ENCODE assay signal across 8 mouse cellular contexts in the genomic region with DNA sequence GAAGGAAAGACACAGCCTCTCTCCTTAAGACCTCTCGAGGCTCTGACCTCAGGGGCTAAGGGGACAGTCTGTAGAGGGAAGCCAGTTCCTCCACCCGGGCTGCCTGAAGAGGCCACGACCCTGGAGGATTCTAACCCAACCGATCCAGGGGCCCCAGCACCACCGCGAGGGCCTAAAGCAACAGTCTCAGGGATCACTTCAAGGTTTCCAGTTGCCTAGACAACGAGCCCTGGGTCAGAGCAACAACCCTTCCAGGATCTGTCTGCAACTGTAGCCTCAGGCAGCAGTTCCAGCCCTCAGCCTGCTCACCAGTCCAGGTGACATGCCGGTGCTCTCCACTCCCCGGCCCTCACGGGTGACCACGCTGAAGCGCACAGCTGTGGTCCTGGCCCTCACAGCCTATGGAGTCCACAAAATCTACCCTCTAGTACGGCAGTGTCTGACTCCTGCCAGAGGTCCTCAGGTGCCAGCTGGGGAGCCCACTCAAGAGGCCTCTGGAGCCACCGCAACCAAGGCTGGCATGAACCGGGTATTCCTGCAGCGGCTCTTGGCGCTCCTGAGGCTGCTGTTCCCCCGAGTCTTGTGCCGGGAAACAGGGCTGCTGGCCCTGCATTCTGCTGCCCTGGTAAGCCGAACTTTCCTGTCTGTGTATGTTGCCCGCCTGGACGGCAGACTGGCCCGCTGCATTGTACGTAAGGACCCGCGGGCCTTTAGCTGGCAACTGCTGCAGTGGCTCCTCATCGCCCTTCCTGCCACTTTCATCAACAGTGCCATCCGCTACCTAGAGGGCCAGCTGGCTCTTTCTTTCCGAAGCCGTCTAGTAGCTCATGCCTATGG. TPM values are rescaled to one million over a fixed set of nuclear protein-coding genes. Genes with fewer than 3 reads are reported as not detected.
A peak's percentile ranks its signal among the peaks of the same experiment; 100 is the strongest.
DNase-seq lines count a peak whose midpoint lies in the region; ATAC-seq and TF ChIP-seq lines count a peak whose summit lies in the region.

No protein-coding gene starts in this region.

- H3K36me3 ChIP-seq in CH12.LX (replicated peaks in 1 of 2; ENCODE audit: control insufficient read depth in 1 of 2, insufficient read depth in 1 of 2, low read length in 1 of 2): peaks cover 3 to 17% of the 10 kb centered on the region in 2 experiments
- H3K36me3 ChIP-seq in midbrain, embryonic 11.5 days (ENCODE audit: control insufficient read depth, insufficient read depth, low read length): no peaks in the 10 kb centered on the region

- no peaks in the 10 kb centered on the region for H3K27me3 ChIP-seq in CH12.LX (replicated peaks)
- H3K27me3 ChIP-seq in midbrain, embryonic 11.5 days (ENCODE audit: control insufficient read depth, insufficient read depth, low read length): no peaks in the 10 kb centered on the region

- peak overlapping the region; percentile 97 for H3K27ac ChIP-seq in CH12.LX (ENCODE audit: insufficient read depth, low read depth)
- peak overlapping the region; percentile 67; the same call in 1 of the 2 replicates for H3K27ac ChIP-seq in midbrain, embryonic 11.5 days (ENCODE audit: low read depth, low read length)

- in situ Hi-C loops in CH12.LX (cut with MboI; ENCODE audit: low pct_ligation_motif_present, low pct_unique_long_range_greater_than_20kb, low sequenced_read_pairs): no loop called here

- H3K9ac ChIP-seq in CH12.LX (ENCODE audit: insufficient read depth, low read depth): peak overlapping the region; percentile 71
- peak overlapping the region; percentile 66 for H3K9ac ChIP-seq in midbrain, embryonic 11.5 days (ENCODE audit: low read length)

- peak; percentile 32 for DNase-seq in adrenal gland, adult 2 months
- DNase-seq in adrenal gland, postnatal 4 days (ENCODE audit: low spot score in 2 of 2): no peak
- peak; percentile 3 for DNase-seq in CH12.LX (ENCODE audit: extremely low read depth)
- DNase-seq in cerebellum, adult 9-11 months: peak; percentile 49
- peak; percentile 14 to 18 for DNase-seq in gastrocnemius, postnatal 4 days (ENCODE audit: low spot score in 2 of 2)
- DNase-seq in left cerebral cortex, postnatal 36 days (ENCODE audit: low spot score in 2 of 2): peak; percentile 6 to 12
- peak; percentile 89 for DNase-seq in midbrain, embryonic 11.5 days (ENCODE audit: low spot score, missing footprints)
- peak; percentile 51 for DNase-seq in testis, postnatal 14 days (ENCODE audit: low spot score)

- no peak for TF ChIP-seq EP300 in CH12.LX (IDR thresholded peaks at IDR 0.05; ENCODE audit: low read length)

- no peak for TF ChIP-seq CTCF in CH12.LX (conservative IDR thresholded peaks at IDR 0.05 in 1 of 2, IDR thresholded peaks at IDR 0.05 in 1 of 2; ENCODE audit: low read depth in 2 of 2, low read length in 2 of 2)

- TF ChIP-seq RAD21 in CH12.LX (IDR thresholded peaks at IDR 0.05; ENCODE audit: low read depth, low read length): no peak

- no peaks in the 10 kb centered on the region for H3K9me3 ChIP-seq in CH12.LX (replicated peaks; ENCODE audit: low read length)
- no peaks in the 10 kb centered on the region for H3K9me3 ChIP-seq in midbrain, embryonic 11.5 days (ENCODE audit: control insufficient read depth, low read length)

- WGBS in midbrain, embryonic 11.5 days: 32% methylated on average over 30 of the region's 30 CpGs

- H3K4me2 ChIP-seq in CH12.LX (ENCODE audit: insufficient read depth, low read depth, poor library complexity, severe bottlenecking): peak overlapping the region; percentile 83
- peak overlapping the region; percentile 53 for H3K4me2 ChIP-seq in midbrain, embryonic 11.5 days

- intact Hi-C loops in left cerebral cortex, postnatal 36 days (cut with DNase I): loop anchor here (5.0 kb wide), 2 partner anchors 65 to 180 kb away; partner anchors contain the start of gene L1cam

- peaks cover 27% of the 10 kb centered on the region for H3K79me2 ChIP-seq in CH12.LX (replicated peaks; ENCODE audit: control insufficient read depth, extremely low read depth, insufficient read depth, poor library complexity, severe bottlenecking)

- dilution Hi-C loops in CH12.LX (cut with MboI; ENCODE audit: extremely low pct_ligation_motif_present, extremely low pct_unique_long_range_greater_than_20kb, low sequenced_read_pairs): no loop called here

- peak; percentile 26; the same call in 1 of the 2 replicates for ATAC-seq in midbrain, embryonic 11.5 days (ENCODE audit: low FRiP score)

- peak; percentile 54 for TF ChIP-seq POLR2A in CH12.LX (IDR thresholded peaks at IDR 0.05; ENCODE audit: low read depth, low read length)

- H3K4me3 ChIP-seq in CH12.LX (replicated peaks in 1 of 3; ENCODE audit: low read depth in 2 of 3, low read length in 2 of 3, poor library complexity in 1 of 3): peak overlapping the region; percentile 64 to 69 (median 66)
- H3K4me3 ChIP-seq in midbrain, embryonic 11.5 days (ENCODE audit: low read depth, low read length): peak overlapping the region; percentile 50

- peaks cover 10 to 34% of the 10 kb centered on the region in 2 experiments; a peak in 3 of 4 replicates for H3K4me1 ChIP-seq in CH12.LX (ENCODE audit: control insufficient read depth in 1 of 2, insufficient read depth in 2 of 2)
- H3K4me1 ChIP-seq in midbrain, embryonic 11.5 days (ENCODE audit: control insufficient read depth, insufficient read depth, low read length): peaks cover 19% of the 10 kb centered on the region

TF ChIP-seq in CH12.LX, 34 proteins besides CTCF, POLR2A, EP300 and RAD21:
- TF ChIP-seq ZC3H11A (IDR thresholded peaks at IDR 0.05; ENCODE audit: low read depth, low read length): no peak
- TF ChIP-seq MAX (IDR thresholded peaks at IDR 0.05; ENCODE audit: low read length): no peak
- TF ChIP-seq USF1 (IDR thresholded peaks at IDR 0.05; ENCODE audit: low read depth, low read length): no peak
- TF ChIP-seq IRF4 (IDR thresholded peaks at IDR 0.05; ENCODE audit: low read depth, low read length): no peak
- TF ChIP-seq JUND (conservative IDR thresholded peaks at IDR 0.05; ENCODE audit: low read depth, low read length): no peak
- TF ChIP-seq NELFE (IDR thresholded peaks at IDR 0.05; ENCODE audit: low read depth, low read length): 0 out of 2 replicates have a peak, but pooled peaks have one; percentile 38
- no peak for TF ChIP-seq UBTF (IDR thresholded peaks at IDR 0.05; ENCODE audit: low read depth, low read length)
- no peak; the same call in 1 of the 2 replicates for TF ChIP-seq SIN3A (IDR thresholded peaks at IDR 0.05; ENCODE audit: low read length)

RNA-seq across cellular contexts. Expression of gene Abcd1, which starts 0.5 kb away (rescaled TPM):
- total RNA-seq in adrenal gland, adult 2 months (2021): 10 to 100 TPM; 28.1 to 29.6 TPM
- 35.2 and 41.1 TPM in 2 replicates for polyA plus RNA-seq in adrenal gland, adult 2 months (2012; rRNA removed)
- total RNA-seq in adrenal gland, postnatal 4 days (2021): 10 to 100 TPM; 28.9 to 29.6 TPM
- 5.6 and 5.9 TPM in 2 replicates for total RNA-seq in CH12.LX (2012; rRNA removed)
- 2.5 and 2.8 TPM in 2 replicates for total RNA-seq in CH12.LX (2014; rRNA removed)
- 10.2 and 11.4 TPM in 2 replicates for polyA plus RNA-seq in CH12.LX (2012; ENCODE audit: insufficient read length, low read depth)
- total RNA-seq in gastrocnemius, postnatal 4 days (2021): 10 to 100 TPM; 24.1 to 26.8 TPM
- 10 to 100 TPM; 11.8 to 13.6 TPM for total RNA-seq in left cerebral cortex, postnatal 36 days (2021)
- polyA plus RNA-seq in midbrain, embryonic 11.5 days (2014; fragmentation: Nextera tagmentation; extraction: Ambion mirVana): 6.7 and 7.1 TPM in 2 replicates

RNA-seq across cellular contexts. Expression of gene Bcap31, which starts 1.0 kb away (rescaled TPM):
- total RNA-seq in adrenal gland, adult 2 months (2021): 100 to 1,000 TPM; 271 to 301 TPM
- polyA plus RNA-seq in adrenal gland, adult 2 months (2012; rRNA removed): 24.3 and 30.1 TPM in 2 replicates
- 100 to 1,000 TPM; 175 to 197 TPM for total RNA-seq in adrenal gland, postnatal 4 days (2021)
- total RNA-seq in CH12.LX (2012; rRNA removed) (119 and 134 TPM in 2 replicates), CH12.LX (2014; rRNA removed) (239 TPM in 2 replicates)
- polyA plus RNA-seq in CH12.LX (2012; ENCODE audit: insufficient read length, low read depth): 176 and 181 TPM in 2 replicates
- 100 to 1,000 TPM in 1 of 2 experiments, 10 to 100 TPM in 1; 99.9 to 104 TPM for total RNA-seq in gastrocnemius, postnatal 4 days (2021)
- total RNA-seq in left cerebral cortex, postnatal 36 days (2021): 10 to 100 TPM; 77.9 to 83.8 TPM
- 144 and 154 TPM in 2 replicates for polyA plus RNA-seq in midbrain, embryonic 11.5 days (2014; fragmentation: Nextera tagmentation; extraction: Ambion mirVana)

RNA-seq across cellular contexts. Expression of gene Plxnb3, which starts 40.0 kb away (rescaled TPM):
- total RNA-seq in adrenal gland, adult 2 months (2021): under 1 TPM; 0.41 to 0.49 TPM
- polyA plus RNA-seq in adrenal gland, adult 2 months (2012; rRNA removed): 1.2 and 1.5 TPM in 2 replicates
- 1 to 10 TPM; 2.2 to 2.6 TPM for total RNA-seq in adrenal gland, postnatal 4 days (2021)
- total RNA-seq in CH12.LX (2012; rRNA removed): 0.42 and 0.59 TPM in 2 replicates
- total RNA-seq in CH12.LX (2014; rRNA removed): 0.24 and 0.28 TPM in 2 replicates
- 0.60 and 0.76 TPM in 2 replicates for polyA plus RNA-seq in CH12.LX (2012; ENCODE audit: insufficient read length, low read depth)
- total RNA-seq in gastrocnemius, postnatal 4 days (2021): 1 to 10 TPM; 3.1 to 3.7 TPM
- total RNA-seq in left cerebral cortex, postnatal 36 days (2021): 10 to 100 TPM in 1 of 2 experiments, 1 to 10 TPM in 1; 9.8 to 10.2 TPM
- not detected in 2 replicates for polyA plus RNA-seq in midbrain, embryonic 11.5 days (2014; fragmentation: Nextera tagmentation; extraction: Ambion mirVana)

RNA-seq across cellular contexts. Expression of gene Slc6a8, which starts 44.0 kb away (rescaled TPM):
- 100 to 1,000 TPM in 1 of 2 experiments, 10 to 100 TPM in 1; 73.8 to 137 TPM for total RNA-seq in adrenal gland, adult 2 months (2021)
- polyA plus RNA-seq in adrenal gland, adult 2 months (2012; rRNA removed): 82.6 and 101 TPM in 2 replicates
- total RNA-seq in adrenal gland, postnatal 4 days (2021): 10 to 100 TPM; 66.1 to 78.9 TPM
- total RNA-seq in CH12.LX (2012; rRNA removed) (3.2 and 4.2 TPM in 2 replicates), CH12.LX (2014; rRNA removed) (0.39 and 0.70 TPM in 2 replicates)
- 1.9 and 2.2 TPM in 2 replicates for polyA plus RNA-seq in CH12.LX (2012; ENCODE audit: insufficient read length, low read depth)
- total RNA-seq in gastrocnemius, postnatal 4 days (2021): 10 to 100 TPM; 58.9 to 66.2 TPM
- 100 to 1,000 TPM in 1 of 2 experiments, 10 to 100 TPM in 1; 98.6 to 104 TPM for total RNA-seq in left cerebral cortex, postnatal 36 days (2021)
- 6.0 and 6.6 TPM in 2 replicates for polyA plus RNA-seq in midbrain, embryonic 11.5 days (2014; fragmentation: Nextera tagmentation; extraction: Ambion mirVana)

RNA-seq across cellular contexts. Expression of gene Pnck, which starts 57.0 kb away (rescaled TPM):
- 1 to 10 TPM; 6.1 to 7.1 TPM for total RNA-seq in adrenal gland, adult 2 months (2021)
- 6.3 and 10.9 TPM in 2 replicates for polyA plus RNA-seq in adrenal gland, adult 2 months (2012; rRNA removed)
- total RNA-seq in adrenal gland, postnatal 4 days (2021): 10 to 100 TPM; 21.1 to 21.3 TPM
- total RNA-seq in CH12.LX (2012; rRNA removed) (not detected in 2 replicates), CH12.LX (2014; rRNA removed) (not detected in 2 replicates)
- not detected in 2 replicates for polyA plus RNA-seq in CH12.LX (2012; ENCODE audit: insufficient read length, low read depth)
- total RNA-seq in gastrocnemius, postnatal 4 days (2021): 10 to 100 TPM; 11.4 to 12.8 TPM
- 10 to 100 TPM; 84.2 to 96.1 TPM for total RNA-seq in left cerebral cortex, postnatal 36 days (2021)
- polyA plus RNA-seq in midbrain, embryonic 11.5 days (2014; fragmentation: Nextera tagmentation; extraction: Ambion mirVana): 13.0 and 14.5 TPM in 2 replicates

Comparison
In these comparisons a context has a peak if more than half of its experiments do, and no peak if none do; other contexts are left out.
1. DNase-seq: peak in adrenal gland, adult 2 months (single experiment), CH12.LX (single experiment), cerebellum, adult 9-11 months (single experiment), gastrocnemius, postnatal 4 days (2 of 2), left cerebral cortex, postnatal 36 days (2 of 2), midbrain, embryonic 11.5 days (single experiment) and testis, postnatal 14 days (single experiment); none in adrenal gland, postnatal 4 days (0 of 2).